Mouse (Mus musculus) ovary, adult 18-20 months (tissue): ENCODE data around the gene Tmem110.

ENCODE experiments used
- DNase-seq: peaks from one replicate; pipeline ENCODE4 v3.0.0; 2022; ENCODE audit warnings: low spot score, mixed read lengths

The Tmem110 gene

DNA sequence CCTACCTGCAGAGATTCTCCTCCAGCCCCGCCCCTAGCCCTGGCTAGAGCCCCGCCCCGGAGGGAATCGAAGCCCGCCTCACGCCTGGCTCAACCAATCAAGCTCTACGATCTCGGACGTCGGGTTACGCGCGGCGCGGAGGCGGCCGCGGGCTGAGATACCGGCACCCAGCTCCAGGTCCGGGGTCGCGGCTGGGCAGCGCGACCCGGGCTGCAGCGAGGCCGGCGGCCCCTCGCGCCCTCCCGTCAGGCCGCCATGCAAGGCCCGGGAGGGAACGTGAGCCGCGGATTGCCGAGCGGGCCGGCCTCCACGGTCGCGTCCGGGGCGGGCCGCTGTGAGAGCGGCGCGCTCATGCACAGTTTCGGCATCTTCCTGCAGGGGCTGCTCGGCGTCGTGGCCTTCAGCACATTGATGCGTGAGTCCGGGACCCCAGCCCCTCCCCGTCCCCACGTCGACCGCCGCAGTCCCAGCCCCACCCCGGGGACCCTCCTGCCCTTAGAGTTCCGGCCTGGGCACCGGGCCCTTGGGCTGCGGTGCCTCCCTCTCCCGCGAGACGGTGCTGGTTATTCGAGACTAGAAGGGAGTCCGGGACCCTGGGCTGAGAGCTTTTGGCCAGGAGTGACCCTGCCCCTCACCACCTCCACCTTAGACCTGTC, at the start of gene Tmem110:
Gene Tmem110 (plus strand): TSS at position 115 of the 656 bp plus-strand sequence.
- DNase-seq = peak; percentile 69

DNA sequence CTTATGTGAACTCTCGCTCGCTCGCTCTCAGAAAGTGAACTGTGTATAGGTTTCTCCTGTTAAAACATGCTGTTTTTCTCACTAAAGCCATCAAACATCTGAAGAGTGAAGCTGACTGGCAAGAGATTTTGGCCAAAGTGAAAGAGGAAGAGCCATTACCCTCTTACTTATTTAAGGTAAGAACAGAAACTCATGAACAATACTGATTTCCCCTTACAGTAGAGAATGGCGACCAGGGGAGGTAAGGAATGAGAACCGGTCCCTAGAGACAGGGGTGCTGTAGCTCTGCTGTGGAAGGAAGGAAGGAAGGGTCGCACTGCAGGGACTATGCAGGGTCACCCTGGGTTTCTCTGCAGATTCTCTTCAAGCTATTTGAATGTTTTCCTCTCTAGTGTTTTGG, 40.8 kb upstream of the Tmem110 start:
- DNase-seq = no peak

GRCm38 (mm10) chr14:30789471-30789870, 35.9 kb upstream of the Tmem110 start:
- DNase-seq = peak; percentile 12

DNA sequence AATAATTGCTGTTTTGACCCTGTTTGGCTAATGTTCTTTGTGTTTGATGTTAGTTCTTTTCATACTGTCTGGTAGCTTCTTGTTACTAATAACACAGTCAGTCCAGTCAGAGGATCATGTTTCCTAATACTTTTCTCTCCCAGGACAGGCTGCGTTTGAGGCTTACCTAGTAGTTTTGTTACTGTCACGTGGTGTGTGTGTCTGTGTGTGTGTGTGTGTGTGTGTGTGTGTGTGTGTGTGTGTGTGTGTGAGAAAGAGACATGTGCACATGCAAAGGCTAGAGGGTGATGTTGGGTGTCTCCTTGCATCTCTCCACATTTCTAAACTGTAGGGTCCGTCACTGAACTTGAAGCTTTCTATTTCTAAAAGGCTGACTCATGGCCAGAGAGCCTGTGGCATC, 32.5 kb upstream of the Tmem110 start:
- DNase-seq = no peak

DNA sequence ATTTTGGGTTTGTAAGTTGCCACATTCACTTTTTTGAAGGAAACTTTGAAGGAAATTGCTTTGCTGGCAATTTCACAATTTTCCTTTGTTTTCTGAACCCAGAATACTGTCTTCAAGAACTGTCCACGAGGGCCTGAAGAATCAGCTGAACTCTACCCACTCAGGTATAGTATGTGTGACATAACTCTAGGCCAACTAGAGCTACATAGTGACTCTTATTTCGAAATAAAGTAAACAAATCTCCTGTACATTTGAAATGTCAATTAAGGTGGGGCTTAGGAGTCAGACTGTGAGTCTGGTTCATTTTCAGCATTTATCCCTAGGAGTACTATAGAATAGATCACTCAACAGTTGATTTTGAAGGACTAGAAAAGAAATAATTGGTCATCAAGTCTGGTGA, 23.6 kb upstream of the Tmem110 start:
- DNase-seq = no peak

DNA sequence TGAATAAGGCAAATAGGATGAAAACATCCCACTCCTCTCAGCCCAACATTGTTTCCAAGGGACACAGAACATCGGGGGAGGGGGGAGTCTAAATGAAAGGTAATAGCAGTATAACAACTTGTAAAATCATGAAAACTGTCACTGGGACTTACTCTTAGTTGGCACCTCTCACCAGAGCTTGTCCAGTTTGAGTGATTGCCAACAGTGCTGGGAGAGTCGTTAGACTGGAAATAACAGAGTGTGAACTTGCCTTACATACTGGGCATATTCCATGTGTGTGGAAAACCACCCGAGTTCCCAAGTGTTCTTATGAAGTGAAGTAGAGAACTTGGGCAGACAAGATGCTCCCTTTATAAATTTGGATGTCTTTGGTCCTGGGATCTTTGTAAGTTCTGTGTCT, 4.3 kb upstream of the Tmem110 start:
- no peak for DNase-seq

DNA sequence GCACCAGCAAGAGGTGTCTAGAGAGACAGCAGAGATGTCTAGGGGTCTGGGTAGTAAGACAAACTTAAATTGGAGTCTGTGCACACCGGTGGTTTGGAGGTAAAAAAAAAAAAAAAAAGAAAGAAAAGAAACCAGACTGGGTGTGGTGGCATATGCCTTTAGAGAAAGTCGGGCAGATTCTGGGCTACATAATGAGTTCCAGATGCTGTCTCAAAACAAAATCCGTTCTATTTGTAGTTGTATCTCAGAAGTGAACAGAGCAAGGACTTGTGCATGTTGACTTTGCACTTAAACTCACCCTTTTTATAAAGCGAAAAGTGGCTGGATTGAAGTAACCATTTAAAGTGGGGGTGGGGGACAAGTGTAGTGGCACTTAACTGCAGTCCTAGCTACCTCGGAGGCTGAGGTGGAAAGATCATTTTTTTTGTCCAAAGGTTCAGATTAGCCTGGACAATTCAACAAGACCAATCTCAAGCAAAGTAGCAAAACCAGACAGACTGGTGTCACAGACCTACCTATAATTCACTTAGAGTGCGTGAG, 864 bp upstream of the Tmem110 start:
- DNase-seq = no peak

DNA sequence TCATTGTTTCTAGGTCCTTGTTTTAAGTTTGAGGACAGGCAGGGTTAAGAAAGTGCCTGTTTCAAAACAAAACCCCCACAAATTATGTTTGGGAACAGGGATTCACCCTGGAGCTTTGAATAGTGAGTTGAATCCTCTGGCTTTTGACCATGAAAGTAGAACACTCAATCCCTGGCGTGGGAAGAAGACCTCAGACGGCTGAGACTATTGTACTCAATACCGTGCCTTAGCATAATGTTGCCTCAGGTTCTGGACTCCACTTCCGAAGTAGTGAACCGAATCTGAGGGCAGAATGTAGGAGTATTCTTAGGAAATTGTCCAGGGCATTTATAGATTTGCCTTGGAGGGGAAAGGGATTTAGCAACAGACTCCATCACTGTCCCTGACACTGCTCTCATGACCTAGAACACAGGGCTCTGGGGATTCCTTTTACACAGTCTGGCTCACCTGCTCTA, 342 bp upstream of the Tmem110 start:
- DNase-seq = no peak

GRCm38 (mm10) chr14:30826174-30827140, 1.1 kb downstream of the Tmem110 start:
- DNase-seq = no peak

GRCm38 (mm10) chr14:30827480-30827879, 2.1 kb downstream of the Tmem110 start:
- no peak for DNase-seq

GRCm38 (mm10) chr14:30828077-30828476, 2.7 kb downstream of the Tmem110 start:
- no peak for DNase-seq

DNA sequence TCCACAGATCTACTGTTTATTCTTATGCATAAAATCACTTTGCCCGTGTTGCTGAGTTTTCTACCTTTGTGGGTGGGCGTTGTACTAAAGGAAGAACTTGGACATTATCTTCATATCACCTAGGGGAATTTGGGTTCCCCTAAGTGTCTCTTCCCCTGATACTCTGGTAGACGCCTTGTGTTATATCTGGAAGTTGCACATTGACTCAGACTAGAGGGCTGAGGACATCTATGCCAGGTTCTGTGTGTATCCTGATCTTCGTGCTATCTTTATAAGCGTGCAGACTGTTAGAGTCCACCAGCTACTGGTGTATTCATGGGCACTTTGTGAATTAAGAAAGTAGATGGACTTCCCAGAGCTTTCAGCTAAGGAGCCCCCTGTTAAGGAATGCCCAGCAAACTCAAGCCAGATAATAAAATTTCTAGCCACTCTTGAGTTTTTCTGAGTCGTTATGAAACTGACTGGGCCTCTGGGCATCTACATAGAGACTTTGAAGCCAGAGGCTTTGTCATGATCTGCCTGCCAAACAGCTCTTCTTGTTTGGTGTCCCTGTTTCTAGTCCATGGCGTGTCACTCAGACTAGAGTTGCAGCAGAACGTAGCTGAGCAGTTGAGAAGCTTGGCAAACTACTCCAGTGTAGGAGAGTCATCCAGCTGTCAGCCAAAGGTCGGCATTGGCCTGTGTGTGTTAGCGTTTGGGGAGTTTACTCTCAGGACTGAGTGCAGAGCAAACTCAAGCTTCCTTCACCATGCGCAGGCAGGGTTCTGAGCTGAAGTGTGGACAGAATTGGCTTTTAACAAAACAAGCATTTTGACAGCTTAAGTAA, 3.5 kb downstream of the Tmem110 start:
- DNase-seq = peak; percentile 32

DNA sequence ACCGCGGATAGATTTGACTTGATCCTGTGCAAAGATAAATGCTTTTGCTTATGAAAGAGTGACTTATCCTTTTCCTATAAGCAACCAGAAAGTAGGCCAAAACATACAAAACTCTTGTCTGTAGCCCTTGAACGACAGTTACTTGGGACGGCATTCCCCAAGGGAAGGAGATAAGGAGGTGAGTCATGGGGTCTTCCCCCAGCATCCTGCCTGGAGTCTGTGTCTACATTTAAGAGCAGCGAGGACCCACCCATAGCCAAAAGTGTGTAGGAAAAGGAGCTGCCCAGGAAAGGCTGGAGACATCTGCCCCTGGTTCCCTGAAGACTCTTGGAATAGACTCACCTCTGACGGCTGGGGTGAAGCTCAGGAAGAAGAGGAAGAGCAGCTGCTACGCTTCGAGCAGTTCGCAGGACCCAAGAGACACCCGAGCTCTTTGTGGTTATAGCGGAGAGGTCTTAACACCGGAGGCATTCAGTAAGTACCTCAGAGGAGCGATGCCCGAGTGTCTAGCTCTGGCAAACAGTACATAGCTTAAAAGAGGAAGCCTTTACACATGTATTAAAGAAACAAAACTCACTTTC, 12.1 kb downstream of the Tmem110 start:
- no peak for DNase-seq

GRCm38 (mm10) chr14:30843701-30844100, 18.3 kb downstream of the Tmem110 start:
- no peak for DNase-seq

GRCm38 (mm10) chr14:30850504-30850903, 25.1 kb downstream of the Tmem110 start:
- no peak for DNase-seq

- DNase-seq = no peak
These were observed 26.9 kb downstream of the Tmem110 start for GRCm38 (mm10) chr14:30852325-30852724.

DNA sequence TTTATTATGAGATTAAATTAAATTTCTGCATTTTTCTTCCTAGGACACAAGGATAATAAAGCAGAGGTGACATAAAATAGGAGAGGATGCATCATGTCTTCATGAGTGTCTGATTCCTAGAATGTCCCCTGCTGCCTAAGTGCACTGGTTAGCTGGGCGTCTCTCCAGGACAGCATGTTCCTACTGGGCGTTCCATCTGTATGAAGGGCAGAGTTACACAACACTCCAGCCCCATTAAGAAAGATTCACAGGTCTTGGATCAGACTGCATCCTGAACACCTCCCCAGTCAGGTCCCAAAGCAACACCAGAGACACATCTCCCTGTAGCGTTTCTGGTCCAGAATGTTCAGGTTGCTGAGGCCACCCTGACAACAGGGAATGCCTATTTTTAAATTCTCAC, 29.9 kb downstream of the Tmem110 start:
- DNase-seq = no peak

- DNase-seq = no peak
These were observed 31.6 kb downstream of the Tmem110 start for GRCm38 (mm10) chr14:30856885-30857507.

- DNase-seq = no peak
These were observed 32.6 kb downstream of the Tmem110 start for GRCm38 (mm10) chr14:30857990-30858389.

DNA sequence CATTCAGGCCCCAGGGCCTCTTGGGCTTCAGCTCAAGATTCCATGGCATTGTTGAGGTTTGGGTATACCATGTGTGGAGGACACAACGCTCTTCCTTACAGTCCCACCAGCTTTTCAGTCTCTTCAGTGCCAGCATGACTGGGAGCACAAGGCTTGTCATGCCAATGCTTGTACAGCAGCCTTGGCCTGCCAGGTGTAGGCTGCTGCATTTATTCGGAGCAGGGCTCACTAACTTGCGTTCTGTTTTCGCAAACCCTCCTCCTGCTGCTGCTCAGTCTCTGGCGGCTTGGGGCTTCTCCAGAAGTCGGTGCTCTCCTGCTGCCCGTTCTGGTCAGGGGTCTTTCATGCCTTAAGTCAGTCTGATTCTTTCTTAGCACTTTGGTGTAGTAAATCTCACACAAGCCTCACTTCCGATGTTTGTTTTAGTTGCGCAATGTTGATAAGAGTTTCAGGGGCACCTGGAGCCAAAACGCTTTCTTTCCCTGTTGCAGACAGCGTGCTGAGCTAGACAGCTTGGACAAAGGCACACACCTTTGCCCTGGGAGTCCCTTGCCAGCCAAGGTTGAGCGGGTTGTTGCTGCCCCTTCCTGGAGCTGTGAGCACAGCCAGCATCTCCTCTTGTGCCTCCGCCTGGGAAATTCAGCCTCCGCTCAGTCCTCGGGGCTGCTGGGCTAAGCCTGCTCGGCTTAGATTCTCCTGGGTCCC, 36.2 kb downstream of the Tmem110 start:
- DNase-seq = no peak
